Mouse (Mus musculus) A20 (cell line): ENCODE results near the gene Gm21748.
"Not testable (repeated sequence)": the region's sequence is repeated elsewhere in the genome, so short reads cannot be mapped to it uniquely, and the experiment has no call there.

Experiments
- DNase-seq: peaks from one replicate; pipeline ENCODE4 v3.0.0-alpha.2; 2011; ENCODE audit warnings: low read depth, low spot score

Gm21748 gene

DNA sequence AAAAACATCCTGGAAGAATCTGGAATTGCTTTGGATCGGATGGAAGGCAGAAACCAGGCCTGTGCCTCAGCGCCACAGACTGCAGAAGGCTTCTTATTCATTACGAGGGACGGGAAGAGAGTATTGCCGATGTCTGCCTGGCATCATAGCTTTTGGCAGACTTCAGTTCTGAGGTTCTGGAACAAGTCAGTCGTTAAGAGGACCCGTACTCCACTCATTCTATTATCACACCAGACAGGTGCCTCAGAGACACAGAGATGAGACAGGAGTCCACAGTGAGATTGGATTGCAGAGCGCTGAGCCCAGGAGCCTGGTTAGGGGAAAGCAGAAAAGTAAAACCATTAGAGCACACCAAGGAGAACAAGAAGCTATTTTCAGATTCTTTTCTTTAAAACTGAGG lies at the start of gene Gm21748:
Gene Gm21748 (minus strand): TSS at position 101 of the 400 bp plus-strand sequence.
- DNase-seq, result not testable (repeated sequence)
